Mouse (Mus musculus) right cerebral cortex, postnatal 36 days (tissue): Measurements from ENCODE around the gene Ccdc184.
A peak's percentile ranks its signal among the peaks of the same experiment; 100 is the strongest.

Experiments used
- DNase-seq, 2 experiments: peaks; one replicate each; pipeline ENCODE4 v3.0.0; 2022; ENCODE audit warnings: low spot score in 2 of 2, mixed read lengths in 1 of 2

Gene Ccdc184

GRCm38 (mm10) chr15:98155272-98155671, 11.7 kb upstream of the Ccdc184 start:
- no peak for DNase-seq

GRCm38 (mm10) chr15:98155944-98156343, 11.0 kb upstream of the Ccdc184 start:
- no peak for DNase-seq

- no peak for DNase-seq
Observed at GRCm38 (mm10) chr15:98157253-98157652, 9.7 kb upstream of the Ccdc184 start.

- no peak for DNase-seq
Observed at GRCm38 (mm10) chr15:98161026-98161805, 5.7 kb upstream of the Ccdc184 start.

- DNase-seq = no peak
Observed at GRCm38 (mm10) chr15:98162561-98162960, 4.4 kb upstream of the Ccdc184 start.

- no peak for DNase-seq
Observed at GRCm38 (mm10) chr15:98165525-98165924, 1.4 kb upstream of the Ccdc184 start, which contains the start of gene Asb8. Gene Asb8 (minus strand): TSS chr15:98165625.

- peak; percentile 87 to 90 for DNase-seq
Observed at GRCm38 (mm10) chr15:98167645-98168621, 975 bp downstream of the Ccdc184 start.

GRCm38 (mm10) chr15:98168622-98169004, 1.7 kb downstream of the Ccdc184 start:
- DNase-seq = no peak

- peak; percentile 63 for DNase-seq
Observed at GRCm38 (mm10) chr15:98170365-98170764, 3.4 kb downstream of the Ccdc184 start.

GRCm38 (mm10) chr15:98170917-98171316, 4.0 kb downstream of the Ccdc184 start:
- no peak for DNase-seq

- no peak for DNase-seq
Observed at GRCm38 (mm10) chr15:98172113-98172512, 5.2 kb downstream of the Ccdc184 start.

GRCm38 (mm10) chr15:98173821-98174220, 6.9 kb downstream of the Ccdc184 start:
- DNase-seq = peak; percentile 81 to 89

GRCm38 (mm10) chr15:98177320-98177719, 10.4 kb downstream of the Ccdc184 start:
- DNase-seq = no peak

GRCm38 (mm10) chr15:98180567-98181131, 13.7 kb downstream of the Ccdc184 start:
- DNase-seq = no peak

GRCm38 (mm10) chr15:98181132-98181711, 14.3 kb downstream of the Ccdc184 start:
- DNase-seq = peak; percentile 91 to 97

- DNase-seq = no peak
Observed at GRCm38 (mm10) chr15:98181856-98182570, 15.1 kb downstream of the Ccdc184 start.

- no peak for DNase-seq
Observed at GRCm38 (mm10) chr15:98184456-98184855, 17.5 kb downstream of the Ccdc184 start.

- DNase-seq = no peak
Observed at GRCm38 (mm10) chr15:98195442-98195841, 28.5 kb downstream of the Ccdc184 start, which contains the start of gene Olfr288. Gene Olfr288 (minus strand): TSS chr15:98195542.

- DNase-seq = no peak
Observed at GRCm38 (mm10) chr15:98209676-98210075, 42.7 kb downstream of the Ccdc184 start.

- no peak for DNase-seq
Observed at GRCm38 (mm10) chr15:98213336-98213870, 46.4 kb downstream of the Ccdc184 start.

GRCm38 (mm10) chr15:98214130-98214529, 47.2 kb downstream of the Ccdc184 start:
- no peak for DNase-seq
